Mouse (Mus musculus): Measurements from ENCODE around the gene B3galt4. TPM values are rescaled to one million over a fixed set of nuclear protein-coding genes. Genes with fewer than 3 reads are reported as not detected.

Gene B3galt4
- not detected for polyA plus RNA-seq (2014; fragmentation: Illumina TruSeq; extraction: RNeasy Lipid Tissue Mini Kit (QIAGEN cat#74804); ENCODE audit: low replicate concordance)

GRCm38 (mm10) chr17:33951021-33951946 is at the start of gene B3galt4:
TSS of gene B3galt4 (minus strand) at chr17:33951488.

GRCm38 (mm10) chr17:34000150-34000537 is 48.9 kb upstream of the B3galt4 start, which contains the start of gene H2-K1:
TSS of gene H2-K1 (minus strand) at chr17:34000347.

GRCm38 (mm10) chr17:33955555-33956214 is 4.4 kb upstream of the B3galt4 start, which contains the start of the genes Vps52 and Rps18:
TSS of gene Vps52 (plus strand) at chr17:33955812.
TSS of gene Rps18 (minus strand) at chr17:33956001.

GRCm38 (mm10) chr17:33940206-33940805 is 11.0 kb downstream of the B3galt4 start, which contains the start of the genes Pfdn6 and Wdr46:
TSS of gene Pfdn6 (minus strand) at chr17:33940343.
TSS of gene Wdr46 (plus strand) at chr17:33940660.

GRCm38 (mm10) chr17:33929371-33930279 is 21.7 kb downstream of the B3galt4 start, which contains the start of gene Rgl2:
TSS of gene Rgl2 (plus strand) at chr17:33929543.

GRCm38 (mm10) chr17:33915671-33916250 is 35.5 kb downstream of the B3galt4 start, which contains the start of the genes Tapbp and Zbtb22:
TSS of gene Tapbp (plus strand) at chr17:33915899.
TSS of gene Zbtb22 (plus strand) at chr17:33915904.

GRCm38 (mm10) chr17:33909077-33909868 is 42.0 kb downstream of the B3galt4 start, which contains the start of gene Daxx:
TSS of gene Daxx (plus strand) at chr17:33909414.

GRCm38 (mm10) chr17:33904835-33905234 is 46.5 kb downstream of the B3galt4 start, which contains the start of gene Platr17:
TSS of gene Platr17 (plus strand) at chr17:33905135.

Other genes starting within 250 kb of the B3galt4 start
- 10.5 TPM for gene March2, start 232.8 kb downstream of the B3galt4 start, polyA plus RNA-seq (2014; fragmentation: Illumina TruSeq; extraction: RNeasy Lipid Tissue Mini Kit (QIAGEN cat#74804); ENCODE audit: low replicate concordance)
- 16.2 TPM for gene Rab11b, start 191.0 kb downstream of the B3galt4 start, polyA plus RNA-seq (2014; fragmentation: Illumina TruSeq; extraction: RNeasy Lipid Tissue Mini Kit (QIAGEN cat#74804); ENCODE audit: low replicate concordance)
- gene Angptl4, start 169.7 kb downstream of the B3galt4 start, polyA plus RNA-seq (2014; fragmentation: Illumina TruSeq; extraction: RNeasy Lipid Tissue Mini Kit (QIAGEN cat#74804); ENCODE audit: low replicate concordance): 0.67 TPM
- gene Kank3, start 141.0 kb downstream of the B3galt4 start, polyA plus RNA-seq (2014; fragmentation: Illumina TruSeq; extraction: RNeasy Lipid Tissue Mini Kit (QIAGEN cat#74804); ENCODE audit: low replicate concordance): 3.9 TPM
- 30.6 TPM for gene Rps28, start 126.9 kb downstream of the B3galt4 start, polyA plus RNA-seq (2014; fragmentation: Illumina TruSeq; extraction: RNeasy Lipid Tissue Mini Kit (QIAGEN cat#74804); ENCODE audit: low replicate concordance)
- gene Ndufa7, start 126.9 kb downstream of the B3galt4 start, polyA plus RNA-seq (2014; fragmentation: Illumina TruSeq; extraction: RNeasy Lipid Tissue Mini Kit (QIAGEN cat#74804); ENCODE audit: low replicate concordance): 20.8 TPM
- 0.85 TPM for gene Cd320, start 108.4 kb downstream of the B3galt4 start, polyA plus RNA-seq (2014; fragmentation: Illumina TruSeq; extraction: RNeasy Lipid Tissue Mini Kit (QIAGEN cat#74804); ENCODE audit: low replicate concordance)
- gene Gm7029, start 77.7 kb downstream of the B3galt4 start, polyA plus RNA-seq (2014; fragmentation: Illumina TruSeq; extraction: RNeasy Lipid Tissue Mini Kit (QIAGEN cat#74804); ENCODE audit: low replicate concordance): not detected
- gene Kifc1, start 60.8 kb downstream of the B3galt4 start, polyA plus RNA-seq (2014; fragmentation: Illumina TruSeq; extraction: RNeasy Lipid Tissue Mini Kit (QIAGEN cat#74804); ENCODE audit: low replicate concordance): 2.4 TPM
- not detected for gene Platr17, start 46.4 kb downstream of the B3galt4 start, polyA plus RNA-seq (2014; fragmentation: Illumina TruSeq; extraction: RNeasy Lipid Tissue Mini Kit (QIAGEN cat#74804); ENCODE audit: low replicate concordance)
- gene Daxx, start 42.1 kb downstream of the B3galt4 start, polyA plus RNA-seq (2014; fragmentation: Illumina TruSeq; extraction: RNeasy Lipid Tissue Mini Kit (QIAGEN cat#74804); ENCODE audit: low replicate concordance): 2.6 TPM
- 57.9 TPM for gene Tapbp, start 35.6 kb downstream of the B3galt4 start, polyA plus RNA-seq (2014; fragmentation: Illumina TruSeq; extraction: RNeasy Lipid Tissue Mini Kit (QIAGEN cat#74804); ENCODE audit: low replicate concordance)
- gene Zbtb22, start 35.6 kb downstream of the B3galt4 start, polyA plus RNA-seq (2014; fragmentation: Illumina TruSeq; extraction: RNeasy Lipid Tissue Mini Kit (QIAGEN cat#74804); ENCODE audit: low replicate concordance): 0.78 TPM
- gene Rgl2, start 21.9 kb downstream of the B3galt4 start, polyA plus RNA-seq (2014; fragmentation: Illumina TruSeq; extraction: RNeasy Lipid Tissue Mini Kit (QIAGEN cat#74804); ENCODE audit: low replicate concordance): 2.2 TPM
- gene Pfdn6, start 11.1 kb downstream of the B3galt4 start, polyA plus RNA-seq (2014; fragmentation: Illumina TruSeq; extraction: RNeasy Lipid Tissue Mini Kit (QIAGEN cat#74804); ENCODE audit: low replicate concordance): 6.7 TPM
- 0.26 TPM for gene Wdr46, start 10.8 kb downstream of the B3galt4 start, polyA plus RNA-seq (2014; fragmentation: Illumina TruSeq; extraction: RNeasy Lipid Tissue Mini Kit (QIAGEN cat#74804); ENCODE audit: low replicate concordance)
- 2.0 TPM for gene Vps52, start 4.3 kb upstream of the B3galt4 start, polyA plus RNA-seq (2014; fragmentation: Illumina TruSeq; extraction: RNeasy Lipid Tissue Mini Kit (QIAGEN cat#74804); ENCODE audit: low replicate concordance)
- gene Rps18, start 4.5 kb upstream of the B3galt4 start, polyA plus RNA-seq (2014; fragmentation: Illumina TruSeq; extraction: RNeasy Lipid Tissue Mini Kit (QIAGEN cat#74804); ENCODE audit: low replicate concordance): 6.8 TPM
- 431 TPM for gene H2-K1, start 48.9 kb upstream of the B3galt4 start, polyA plus RNA-seq (2014; fragmentation: Illumina TruSeq; extraction: RNeasy Lipid Tissue Mini Kit (QIAGEN cat#74804); ENCODE audit: low replicate concordance)
- 0.74 TPM for gene Ring1, start 73.2 kb upstream of the B3galt4 start, polyA plus RNA-seq (2014; fragmentation: Illumina TruSeq; extraction: RNeasy Lipid Tissue Mini Kit (QIAGEN cat#74804); ENCODE audit: low replicate concordance)
- not detected for gene H2-Ke6, start 76.6 kb upstream of the B3galt4 start, polyA plus RNA-seq (2014; fragmentation: Illumina TruSeq; extraction: RNeasy Lipid Tissue Mini Kit (QIAGEN cat#74804); ENCODE audit: low replicate concordance)
- gene Slc39a7, start 80.2 kb upstream of the B3galt4 start, polyA plus RNA-seq (2014; fragmentation: Illumina TruSeq; extraction: RNeasy Lipid Tissue Mini Kit (QIAGEN cat#74804); ENCODE audit: low replicate concordance): 0.48 TPM
- gene Rxrb, start 80.3 kb upstream of the B3galt4 start, polyA plus RNA-seq (2014; fragmentation: Illumina TruSeq; extraction: RNeasy Lipid Tissue Mini Kit (QIAGEN cat#74804); ENCODE audit: low replicate concordance): 0.22 TPM
- gene Col11a2, start 87.9 kb upstream of the B3galt4 start, polyA plus RNA-seq (2014; fragmentation: Illumina TruSeq; extraction: RNeasy Lipid Tissue Mini Kit (QIAGEN cat#74804); ENCODE audit: low replicate concordance): not detected
- gene H2-Oa, start 140.9 kb upstream of the B3galt4 start, polyA plus RNA-seq (2014; fragmentation: Illumina TruSeq; extraction: RNeasy Lipid Tissue Mini Kit (QIAGEN cat#74804); ENCODE audit: low replicate concordance): not detected
- 1.6 TPM for gene H2-DMa, start 168.1 kb upstream of the B3galt4 start, polyA plus RNA-seq (2014; fragmentation: Illumina TruSeq; extraction: RNeasy Lipid Tissue Mini Kit (QIAGEN cat#74804); ENCODE audit: low replicate concordance)
- gene Brd2, start 171.1 kb upstream of the B3galt4 start, polyA plus RNA-seq (2014; fragmentation: Illumina TruSeq; extraction: RNeasy Lipid Tissue Mini Kit (QIAGEN cat#74804); ENCODE audit: low replicate concordance): 197 TPM
- gene H2-DMb2, start 191.8 kb upstream of the B3galt4 start, polyA plus RNA-seq (2014; fragmentation: Illumina TruSeq; extraction: RNeasy Lipid Tissue Mini Kit (QIAGEN cat#74804); ENCODE audit: low replicate concordance): 1.5 TPM
- 12.1 TPM for gene H2-DMb1, start 201.6 kb upstream of the B3galt4 start, polyA plus RNA-seq (2014; fragmentation: Illumina TruSeq; extraction: RNeasy Lipid Tissue Mini Kit (QIAGEN cat#74804); ENCODE audit: low replicate concordance)
- gene Tap1, start 236.1 kb upstream of the B3galt4 start, polyA plus RNA-seq (2014; fragmentation: Illumina TruSeq; extraction: RNeasy Lipid Tissue Mini Kit (QIAGEN cat#74804); ENCODE audit: low replicate concordance): 5.6 TPM
- gene Psmb9, start 236.3 kb upstream of the B3galt4 start, polyA plus RNA-seq (2014; fragmentation: Illumina TruSeq; extraction: RNeasy Lipid Tissue Mini Kit (QIAGEN cat#74804); ENCODE audit: low replicate concordance): 5.8 TPM
- gene Psmb8, start 246.2 kb upstream of the B3galt4 start, polyA plus RNA-seq (2014; fragmentation: Illumina TruSeq; extraction: RNeasy Lipid Tissue Mini Kit (QIAGEN cat#74804); ENCODE audit: low replicate concordance): 7.2 TPM